Mouse (Mus musculus) monocyte, adult 2 months (primary cell): ENCODE data around the gene Mdk.

Experiments
- DNase-seq, 2 experiments: peaks; one replicate each; pipeline ENCODE4 v3.0.0; 2022; ENCODE audit warnings: low spot score in 2 of 2, low read depth in 1 of 2

Gene Mdk

DNA sequence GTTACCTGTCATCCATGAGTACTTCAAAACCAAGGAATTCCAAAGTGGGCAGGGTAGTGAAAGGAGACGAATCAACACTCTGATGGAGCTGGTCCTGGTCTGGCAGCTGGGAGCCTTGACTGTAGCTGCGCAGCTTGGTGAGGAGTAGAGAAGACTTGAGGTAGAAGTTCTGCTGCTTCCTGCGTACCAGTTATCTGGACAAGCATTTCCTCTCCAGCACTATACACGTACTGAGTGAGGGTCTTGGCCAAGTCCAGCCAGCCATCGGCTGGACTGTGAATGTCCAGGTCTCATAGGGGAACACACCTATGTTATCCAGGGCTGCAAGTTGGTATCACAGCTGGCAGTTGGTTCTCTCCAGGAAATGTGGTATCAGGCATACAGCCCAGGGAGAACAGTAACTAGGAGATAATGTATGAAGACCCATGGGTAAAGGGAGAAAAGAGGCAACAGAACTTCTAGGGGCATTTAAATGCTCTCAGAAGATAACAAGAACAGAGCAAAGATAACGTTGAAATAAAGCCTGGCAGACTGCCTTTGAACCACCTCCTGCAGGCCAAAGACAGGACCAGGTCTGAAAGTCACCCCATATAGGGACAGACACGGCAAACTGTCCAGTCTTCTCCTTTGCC, 15.6 kb downstream of the Mdk start:
- DNase-seq = no peak

DNA sequence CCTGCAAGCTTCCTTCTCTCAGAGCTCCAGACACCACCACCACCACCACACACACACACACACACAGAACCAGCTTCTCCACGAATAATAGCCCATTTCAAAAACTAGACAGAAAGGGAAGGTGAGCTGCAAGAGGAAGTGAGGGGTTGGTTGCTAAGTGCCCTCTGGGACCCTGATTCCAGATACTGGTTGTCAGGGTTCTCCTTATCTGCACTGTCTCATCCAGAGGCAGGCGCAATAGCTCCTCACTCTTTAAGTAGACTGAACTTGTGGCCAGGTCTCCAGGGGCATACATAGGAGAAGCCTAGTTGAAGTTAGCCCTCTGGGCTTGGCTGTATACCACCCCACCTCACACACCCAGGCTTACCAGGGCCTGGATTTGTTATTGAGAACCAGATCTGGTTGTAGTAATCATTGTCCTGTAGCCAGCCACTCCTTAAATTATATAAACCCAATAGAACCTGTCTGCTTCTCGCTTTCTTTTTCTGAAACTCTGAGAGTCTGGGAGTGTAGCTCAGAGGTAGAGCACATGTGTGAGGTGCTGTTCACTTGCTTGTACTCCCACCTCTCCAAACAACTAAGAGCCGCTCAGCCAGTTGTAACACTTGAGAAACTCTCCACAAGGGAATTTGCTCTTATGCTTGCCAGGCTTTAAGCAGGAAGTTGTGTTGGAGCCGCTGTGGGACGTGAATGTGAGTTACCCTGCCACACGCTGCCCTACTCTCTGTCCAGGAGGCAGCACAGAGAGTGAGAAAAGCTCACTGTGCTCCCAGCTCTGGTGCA, 18.6 kb downstream of the Mdk start:
- no peak for DNase-seq

DNA sequence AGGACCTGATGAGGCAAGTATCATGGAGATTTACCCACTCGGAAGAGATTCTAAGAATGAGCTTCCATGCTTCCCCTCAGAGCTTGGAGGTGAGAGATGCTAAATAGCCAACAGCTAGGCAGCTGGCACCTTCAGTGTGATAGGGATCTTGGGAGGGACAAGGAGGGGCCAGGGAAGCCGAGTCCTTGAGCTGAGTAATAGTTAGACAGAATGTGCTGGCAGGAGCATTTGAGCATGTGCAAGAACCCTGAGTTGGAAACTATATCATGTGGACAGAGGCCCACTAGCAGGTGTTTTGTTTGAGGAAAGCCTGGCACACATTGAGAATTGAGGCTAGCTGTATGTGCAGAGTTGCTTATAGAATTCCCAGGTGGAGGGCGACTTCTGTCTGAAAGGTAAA, 19.5 kb downstream of the Mdk start:
- no peak for DNase-seq

DNA sequence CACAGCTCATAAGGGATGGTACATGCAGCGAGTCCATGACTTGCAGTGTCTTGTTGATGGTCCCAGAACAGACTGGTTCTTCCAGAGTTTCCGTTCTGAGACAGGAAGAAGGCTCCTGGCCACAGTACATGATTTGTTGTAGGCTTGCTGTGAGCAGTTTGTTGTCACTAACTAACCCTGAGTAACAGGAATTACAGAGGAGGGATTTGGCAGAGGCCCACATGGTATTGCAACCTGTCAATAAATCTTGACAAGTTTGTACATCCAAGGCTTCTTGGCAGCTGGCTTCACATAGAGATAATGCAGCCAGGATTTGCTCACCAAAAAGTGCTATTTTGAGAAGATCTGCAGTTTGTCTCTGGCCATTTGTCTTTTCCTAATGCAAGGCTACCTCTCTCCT, 26.0 kb downstream of the Mdk start:
- no peak for DNase-seq

GRCm38 (mm10) chr2:91904618-91905307, 27.3 kb downstream of the Mdk start:
- no peak for DNase-seq

GRCm38 (mm10) chr2:91903171-91903925, 28.7 kb downstream of the Mdk start:
- no peak for DNase-seq

DNA sequence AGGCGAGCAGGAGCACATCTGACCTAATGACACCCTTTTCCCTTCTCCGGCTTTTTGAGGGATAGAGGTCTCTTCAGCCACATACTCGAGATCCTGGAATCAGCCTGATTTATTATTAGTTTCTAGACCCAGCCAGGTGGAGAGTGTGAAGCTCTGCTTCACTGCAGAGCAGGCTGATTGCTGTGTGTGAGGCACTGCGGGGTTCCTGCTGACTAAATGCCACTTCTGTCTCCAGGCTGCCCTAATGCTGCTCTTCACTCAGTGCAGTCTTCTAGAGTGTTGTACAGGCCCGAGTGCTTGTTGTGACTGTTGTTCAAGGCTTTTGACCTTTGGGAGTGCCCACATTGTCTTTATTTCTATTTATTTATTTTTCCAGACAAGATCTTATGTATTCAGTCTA, 29.8 kb downstream of the Mdk start:
- DNase-seq = no peak

DNA sequence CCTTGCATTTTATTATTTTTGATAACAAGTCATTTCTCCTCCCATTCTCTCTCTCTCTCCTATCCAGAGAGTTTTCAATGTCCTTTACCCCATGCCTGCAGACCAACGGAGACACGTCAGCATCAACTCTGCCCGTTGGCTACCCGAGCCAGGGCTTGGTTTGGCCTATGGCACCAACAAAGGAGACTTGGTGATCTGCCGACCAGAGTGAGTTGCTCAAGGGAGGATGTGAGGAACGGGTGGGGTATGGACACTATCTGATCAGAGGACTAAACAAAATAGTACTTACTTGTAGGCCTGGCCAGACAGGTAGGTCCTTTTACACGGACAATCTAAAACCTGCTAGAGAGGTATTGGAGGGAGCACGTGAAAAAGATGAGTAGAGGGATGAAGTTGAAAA, 31.7 kb downstream of the Mdk start:
- DNase-seq = no peak

- no peak for DNase-seq
Observed at GRCm38 (mm10) chr2:91899141-91899540, 33.0 kb downstream of the Mdk start.

DNA sequence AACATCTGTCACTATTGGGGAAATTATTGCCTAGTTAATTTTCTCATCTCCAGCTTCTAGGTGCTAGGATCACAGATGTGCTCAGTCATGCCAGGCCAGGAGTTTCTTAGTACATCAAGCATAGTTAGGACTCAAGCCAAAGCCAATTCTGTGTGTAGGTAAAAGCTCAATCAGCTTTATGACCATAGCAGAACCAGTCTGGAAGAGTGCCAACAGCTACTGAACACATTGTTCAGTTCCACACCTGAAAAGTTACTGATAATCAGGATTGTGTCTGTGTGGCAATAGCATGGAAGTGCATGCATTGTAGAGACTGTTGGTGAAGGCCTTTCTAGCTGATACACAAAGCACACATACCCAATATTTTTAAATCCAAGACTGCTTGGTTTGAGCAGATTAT, 34.1 kb downstream of the Mdk start:
- DNase-seq = no peak

GRCm38 (mm10) chr2:91895401-91895800, 36.7 kb downstream of the Mdk start:
- no peak for DNase-seq

- DNase-seq = no peak
Observed at GRCm38 (mm10) chr2:91894716-91895115, 37.4 kb downstream of the Mdk start.

- DNase-seq = no peak
Observed at GRCm38 (mm10) chr2:91884616-91885015, 47.5 kb downstream of the Mdk start.

DNA sequence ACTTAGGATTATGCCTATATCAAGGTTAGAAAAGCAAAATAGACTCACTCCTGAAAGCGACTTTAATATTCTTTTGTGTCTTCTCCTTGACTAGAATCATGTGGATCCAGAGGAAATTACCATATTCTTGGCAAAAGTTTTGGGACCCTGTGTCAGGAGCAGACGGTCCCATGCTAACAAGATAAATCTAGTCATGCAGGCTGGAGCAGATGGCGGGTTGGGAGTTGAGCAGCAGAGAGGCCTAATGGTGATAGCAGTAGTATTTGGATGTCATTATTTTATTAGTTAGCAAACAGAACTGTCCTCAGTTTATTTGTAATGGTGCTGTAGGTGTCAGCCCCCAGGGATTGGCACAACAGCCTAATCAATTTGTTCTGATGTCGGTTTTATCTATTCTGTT, 48.1 kb downstream of the Mdk start:
- no peak for DNase-seq
